Mouse (Mus musculus) lung, adult 18-20 months (tissue): Measurements from ENCODE around the gene Syk.

Experiments
- DNase-seq, 2 experiments: peaks; one replicate each; pipeline ENCODE4 v3.0.0; 2022; ENCODE audit warnings: mixed read lengths in 2 of 2

Gene Syk

GRCm38 (mm10) chr13:52654081-52654829 lies 71.3 kb downstream of the Syk start:
- no peak for DNase-seq

- DNase-seq, result no peak
These were observed 71.9 kb downstream of the Syk start for GRCm38 (mm10) chr13:52654830-52655308.

GRCm38 (mm10) chr13:52657966-52658365 lies 75.0 kb downstream of the Syk start:
- no peak for DNase-seq

- DNase-seq, result peak; percentile 28 to 59
These were observed 75.5 kb downstream of the Syk start for GRCm38 (mm10) chr13:52658477-52658876.

- no peak for DNase-seq
These were observed 76.2 kb downstream of the Syk start for GRCm38 (mm10) chr13:52659171-52659665.

- no peak for DNase-seq
These were observed 86.9 kb downstream of the Syk start for GRCm38 (mm10) chr13:52669889-52670288.

GRCm38 (mm10) chr13:52673272-52673671 lies 90.3 kb downstream of the Syk start:
- no peak for DNase-seq

- no peak for DNase-seq
These were observed 90.9 kb downstream of the Syk start for GRCm38 (mm10) chr13:52673856-52674255.

GRCm38 (mm10) chr13:52674839-52675238 lies 91.9 kb downstream of the Syk start:
- no peak for DNase-seq

GRCm38 (mm10) chr13:52675526-52676294 lies 92.7 kb downstream of the Syk start:
- DNase-seq, result no peak

- DNase-seq, result no peak
These were observed 93.9 kb downstream of the Syk start for GRCm38 (mm10) chr13:52676671-52677445.

- DNase-seq, result no peak
These were observed 96.9 kb downstream of the Syk start for GRCm38 (mm10) chr13:52679906-52680305.

GRCm38 (mm10) chr13:52682107-52682506 lies 99.1 kb downstream of the Syk start:
- no peak for DNase-seq

GRCm38 (mm10) chr13:52690425-52690824 lies 107.5 kb downstream of the Syk start:
- no peak for DNase-seq

GRCm38 (mm10) chr13:52692311-52692710 lies 109.3 kb downstream of the Syk start:
- no peak for DNase-seq

- no peak for DNase-seq
These were observed 111.9 kb downstream of the Syk start for GRCm38 (mm10) chr13:52694857-52695256.
